Mouse (Mus musculus) layer of hippocampus, postnatal 25 days (tissue): ENCODE results near the gene Dact3. TPM values are rescaled to one million over a fixed set of nuclear protein-coding genes. Genes with fewer than 3 reads are reported as not detected.

Experiments
- DNase-seq, 2 experiments: peaks; one replicate each; pipeline ENCODE4 v3.0.0; 2022; ENCODE audit warnings: mixed read lengths in 2 of 2, low spot score in 1 of 2; ENCODE audit errors: extremely low spot score in 1 of 2
- total RNA-seq, 2 experiments: library from RNA; stranded (reverse); gene quantifications; 2 replicates each; pipeline ENCODE4 v1.2.3; 2021

Dact3 gene
- total RNA-seq, 2 experiments from 2014 or later = 150 to 160 TPM

DNA sequence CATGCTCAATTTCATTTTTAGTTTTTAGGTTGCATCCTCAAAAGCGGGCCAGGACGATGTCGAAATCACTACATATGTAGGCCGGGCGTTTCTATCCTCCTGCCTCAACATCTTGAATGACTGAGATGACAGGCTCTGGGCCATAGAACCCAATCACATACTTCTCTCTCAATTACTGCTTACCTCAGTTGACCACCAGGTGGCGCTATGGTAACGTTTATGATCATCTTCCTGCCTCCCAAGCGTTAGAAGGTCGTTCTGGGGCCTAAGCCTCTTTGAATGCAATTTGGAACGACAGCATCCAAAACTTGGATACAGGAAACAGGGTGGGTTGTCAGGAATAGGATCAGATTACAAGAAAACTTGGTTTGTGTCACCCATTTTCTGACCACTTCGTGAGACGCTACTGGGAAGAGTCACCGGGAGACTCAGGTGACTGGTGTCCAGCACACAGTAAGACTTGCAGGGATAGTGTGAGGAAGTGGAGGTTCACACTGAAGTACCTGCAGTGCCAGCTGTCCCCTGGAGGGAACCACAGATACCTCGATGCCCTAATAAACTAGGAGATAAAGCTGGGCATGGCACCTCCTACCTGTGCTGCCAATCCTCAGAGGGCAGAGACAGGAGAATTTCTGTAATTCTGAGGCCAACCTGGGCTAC is 57.0 kb downstream of the Dact3 start:
- DNase-seq = peak; percentile 81 to 97

DNA sequence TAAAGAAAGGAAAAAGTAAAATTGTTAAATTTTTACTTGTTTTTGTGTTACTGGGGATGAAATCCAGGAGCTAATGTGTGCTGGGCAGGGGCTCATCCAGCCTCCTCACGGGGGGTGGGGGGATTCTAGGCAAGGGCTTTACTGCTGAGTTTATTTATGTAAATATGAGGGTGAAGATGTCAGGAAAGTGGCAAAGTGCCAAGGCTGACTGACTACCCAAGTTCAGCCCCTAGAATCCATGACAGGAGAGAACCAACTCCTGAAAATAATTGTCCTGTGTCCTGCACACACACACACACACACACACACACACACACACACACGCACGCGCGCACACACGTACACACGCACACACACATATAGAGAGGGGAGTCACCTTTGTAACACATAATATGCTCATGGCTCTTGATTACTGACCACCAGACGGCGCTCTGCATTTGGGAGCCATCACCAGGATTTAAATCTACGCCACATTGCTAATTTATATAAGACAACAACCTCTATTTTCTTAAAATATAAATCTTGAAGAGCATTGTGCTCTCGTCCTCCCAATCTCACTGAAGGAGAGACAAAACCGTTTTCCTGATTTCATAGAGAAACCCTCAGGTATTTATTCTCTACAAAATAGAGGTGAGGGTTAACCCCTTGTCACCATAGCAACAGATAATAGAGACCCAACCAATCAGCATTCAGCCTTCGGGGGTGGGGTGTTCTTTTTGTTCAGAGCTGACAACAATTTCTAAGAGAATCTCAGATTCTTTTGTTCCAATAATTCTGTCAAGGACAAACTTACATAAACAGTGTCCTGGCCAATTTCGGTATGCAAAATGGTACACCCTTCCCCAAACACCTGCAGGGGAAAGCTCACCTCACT is 57.8 kb downstream of the Dact3 start:
- DNase-seq = peak; percentile 36 to 75

Other genes with a start within 250 kb of the Dact3 start
- gene Ceacam15, start 199.6 kb upstream of the Dact3 start, total RNA-seq = not detected
- gene Ceacam9, start 153.4 kb upstream of the Dact3 start, total RNA-seq = not detected
- 100 to 1,000 TPM; 278 to 315 TPM for gene Ap2s1, start 136.9 kb upstream of the Dact3 start, total RNA-seq
- gene Slc1a5, start 94.0 kb upstream of the Dact3 start, total RNA-seq = 1 to 10 TPM; 2.4 to 3.5 TPM
- 100 to 1,000 TPM; 322 to 327 TPM for gene Strn4, start 59.4 kb upstream of the Dact3 start, total RNA-seq
- gene Fkrp, start 58.6 kb upstream of the Dact3 start, total RNA-seq = 10 to 100 TPM; 46.7 to 47.7 TPM
- 1 to 10 TPM; 5.2 to 6.9 TPM for gene Prkd2, start 32.4 kb upstream of the Dact3 start, total RNA-seq
- gene Gng8, start 16.5 kb downstream of the Dact3 start, total RNA-seq = 1 to 10 TPM; 2.5 to 3.2 TPM
- under 1 TPM in 1 of 2 experiments, not detected in 1; 0.09 TPM for gene Ptgir, start 31.2 kb downstream of the Dact3 start, total RNA-seq
- gene Calm3, start 48.8 kb downstream of the Dact3 start, total RNA-seq = 1,000 to 10,000 TPM; 2,256 to 2,439 TPM
- gene Pnmal2, start 69.4 kb downstream of the Dact3 start, total RNA-seq = 100 to 1,000 TPM; 320 to 337 TPM
- gene Pnmal1, start 84.4 kb downstream of the Dact3 start, total RNA-seq = 100 to 1,000 TPM; 104 to 117 TPM
- gene Gm42372, start 107.8 kb downstream of the Dact3 start, total RNA-seq = 10 to 100 TPM; 52.6 to 53.6 TPM
- gene Ccdc8, start 117.4 kb downstream of the Dact3 start, total RNA-seq = 1 to 10 TPM; 2.2 to 2.5 TPM
- 100 to 1,000 TPM; 150 to 153 TPM for gene Ppp5c, start 152.6 kb downstream of the Dact3 start, total RNA-seq
- 1 to 10 TPM; 4.1 to 9.1 TPM for gene Hif3a, start 187.1 kb downstream of the Dact3 start, total RNA-seq
- gene Psg16, start 198.7 kb downstream of the Dact3 start, total RNA-seq = 1 to 10 TPM; 3.4 to 3.7 TPM